Mouse (Mus musculus): ENCODE data around the gene Gm49345. TPM values are rescaled to one million over a fixed set of nuclear protein-coding genes. Genes with fewer than 3 reads are reported as not detected.

Gm49345 gene
- polyA plus RNA-seq, 1 experiment from 2014 or later, result 0.16 TPM

- Histone ChIP-seq H3K4me3 (peak overlapping the region; percentile 69), H3K36me3 (no peaks in the 10 kb centered on the region), H3K27me3 (no peaks in the 10 kb centered on the region), H3K4me2 (peak overlapping the region; percentile 64), H3K9ac (peak overlapping the region; percentile 65), H3K4me1 (replicated peaks) (peaks cover 19% of the 10 kb centered on the region), H3K27ac (replicated peaks) (peak overlapping the region; percentile 81), H3K9me3 (no peaks in the 10 kb centered on the region)
- 1% methylated on average over 44 of the region's 44 CpGs for WGBS
- ATAC-seq (ENCODE audit: low FRiP score, low read depth), result peak; percentile 99
Observed at GRCm38 (mm10) chr13:67552505-67553346, 84.8 kb downstream of the Gm49345 start.

GRCm38 (mm10) chr13:67545941-67546340 is 91.6 kb downstream of the Gm49345 start:
- H3K9ac ChIP-seq, result no peak overlapping the region
- peaks cover 6% of the 10 kb centered on the region; the same call in 1 of the 2 replicates for H3K4me1 ChIP-seq (replicated peaks)
- no peak overlapping the region for H3K4me3 ChIP-seq
- H3K36me3 ChIP-seq, result peaks cover 40% of the 10 kb centered on the region
- no peak overlapping the region for H3K27ac ChIP-seq (replicated peaks)
- no peak for ATAC-seq (ENCODE audit: low FRiP score, low read depth)
- no peaks in the 10 kb centered on the region for H3K27me3 ChIP-seq
- H3K4me2 ChIP-seq, result no peak overlapping the region
- WGBS, result 92% methylated on average over 1 of the region's 1 CpGs
- peaks cover 4% of the 10 kb centered on the region for H3K9me3 ChIP-seq

Other genes starting within 250 kb of the Gm49345 start
- 4.0 and 4.5 TPM in 2 replicates for gene Zfp429, start 237.9 kb downstream of the Gm49345 start, polyA plus RNA-seq (2015; fragmentation: Nextera tagmentation; extraction: Ambion mirVana)
- gene Zfp459, start 216.4 kb downstream of the Gm49345 start, polyA plus RNA-seq (2015; fragmentation: Nextera tagmentation; extraction: Ambion mirVana), result 0.68 and 1.5 TPM in 2 replicates
- 6.6 and 7.3 TPM in 2 replicates for gene Zfp874a, start 186.1 kb downstream of the Gm49345 start, polyA plus RNA-seq (2015; fragmentation: Nextera tagmentation; extraction: Ambion mirVana)
- gene Zfp874b, start 153.5 kb downstream of the Gm49345 start, polyA plus RNA-seq (2015; fragmentation: Nextera tagmentation; extraction: Ambion mirVana), result 2.5 and 2.8 TPM in 2 replicates
- 10.0 and 11.6 TPM in 2 replicates for gene Zfp58, start 137.2 kb downstream of the Gm49345 start, polyA plus RNA-seq (2015; fragmentation: Nextera tagmentation; extraction: Ambion mirVana)
- not detected in 2 replicates for gene Gm26965, start 111.6 kb downstream of the Gm49345 start, polyA plus RNA-seq (2015; fragmentation: Nextera tagmentation; extraction: Ambion mirVana)
- gene Zfp87, start 111.6 kb downstream of the Gm49345 start, polyA plus RNA-seq (2015; fragmentation: Nextera tagmentation; extraction: Ambion mirVana), result 32.2 and 37.2 TPM in 2 replicates
- 13.1 and 13.4 TPM in 2 replicates for gene Zfp748, start 83.9 kb downstream of the Gm49345 start, polyA plus RNA-seq (2015; fragmentation: Nextera tagmentation; extraction: Ambion mirVana)
- 4.6 TPM in 2 replicates for gene Zfp729b, start 28.1 kb downstream of the Gm49345 start, polyA plus RNA-seq (2015; fragmentation: Nextera tagmentation; extraction: Ambion mirVana)
- gene Zfp729a, start within 50 bp of the Gm49345 start, polyA plus RNA-seq (2015; fragmentation: Nextera tagmentation; extraction: Ambion mirVana), result 2.9 and 3.1 TPM in 2 replicates
- gene Zfp738, start 49.3 kb upstream of the Gm49345 start, polyA plus RNA-seq (2015; fragmentation: Nextera tagmentation; extraction: Ambion mirVana), result 13.6 and 15.9 TPM in 2 replicates
- 8.5 and 9.4 TPM in 2 replicates for gene Zfp65, start 91.4 kb upstream of the Gm49345 start, polyA plus RNA-seq (2015; fragmentation: Nextera tagmentation; extraction: Ambion mirVana)
- gene Zfp85, start 117.5 kb upstream of the Gm49345 start, polyA plus RNA-seq (2015; fragmentation: Nextera tagmentation; extraction: Ambion mirVana), result 6.3 and 7.4 TPM in 2 replicates
- gene Zfp493, start 141.9 kb upstream of the Gm49345 start, polyA plus RNA-seq (2015; fragmentation: Nextera tagmentation; extraction: Ambion mirVana), result 3.6 and 3.7 TPM in 2 replicates
- 11.5 and 13.0 TPM in 2 replicates for gene Zfp273, start 176.0 kb upstream of the Gm49345 start, polyA plus RNA-seq (2015; fragmentation: Nextera tagmentation; extraction: Ambion mirVana)
- 5.8 and 6.3 TPM in 2 replicates for gene Gm10037, start 193.3 kb upstream of the Gm49345 start, polyA plus RNA-seq (2015; fragmentation: Nextera tagmentation; extraction: Ambion mirVana)
- not detected in 2 replicates for gene BC048507, start 225.6 kb upstream of the Gm49345 start, polyA plus RNA-seq (2015; fragmentation: Nextera tagmentation; extraction: Ambion mirVana)